Mouse (Mus musculus) CH12F3 (cell line): Measurements from ENCODE around the gene Ermn.

Experiments
- in situ Hi-C: fragments of 300-500 bp; cut with MboI; formaldehyde crosslinking; loops from 2 replicates; pipeline ENCODE4 v1.14.3; 2020; ENCODE audit warnings: low sequenced_read_pairs

Gene Ermn

DNA sequence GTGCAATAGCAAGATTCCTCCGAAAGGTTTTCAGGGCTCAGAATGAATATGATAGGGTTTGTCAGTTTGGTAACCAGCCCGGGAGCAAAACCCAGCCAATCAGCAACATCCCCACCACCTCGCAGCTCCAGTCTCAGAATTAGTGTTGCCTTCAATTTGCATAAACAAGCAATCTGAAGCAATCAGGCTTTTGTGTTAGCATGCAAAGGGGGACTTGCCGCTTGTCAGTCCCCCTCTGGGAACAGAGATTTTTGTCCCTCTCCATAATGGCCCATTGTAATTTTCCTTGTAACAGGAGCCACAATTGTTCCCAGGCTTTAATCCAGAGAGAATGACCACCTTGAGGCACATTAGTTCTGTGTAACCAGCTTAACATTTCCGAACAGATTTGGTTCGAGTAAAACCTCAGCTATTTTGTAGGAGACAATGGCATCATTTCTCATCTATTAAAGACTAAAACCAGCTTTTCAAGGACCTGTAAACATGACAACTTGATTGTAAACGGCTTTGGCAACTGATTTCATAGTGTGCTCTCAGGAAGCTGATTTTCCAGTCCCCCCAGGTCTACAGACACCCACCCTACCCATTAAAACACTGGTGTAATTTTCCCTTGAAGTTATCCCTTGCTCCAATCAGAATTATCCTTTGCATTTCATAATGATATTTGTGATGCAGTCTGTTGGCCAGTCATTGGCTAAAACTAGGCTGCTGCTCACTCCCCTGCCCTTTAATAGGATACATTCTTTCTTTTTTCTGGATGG is at the start of gene Ermn:
TSS of gene Ermn (minus strand) at position 44 of the 761 bp plus-strand sequence.
- in situ Hi-C loops = no loop called here

DNA sequence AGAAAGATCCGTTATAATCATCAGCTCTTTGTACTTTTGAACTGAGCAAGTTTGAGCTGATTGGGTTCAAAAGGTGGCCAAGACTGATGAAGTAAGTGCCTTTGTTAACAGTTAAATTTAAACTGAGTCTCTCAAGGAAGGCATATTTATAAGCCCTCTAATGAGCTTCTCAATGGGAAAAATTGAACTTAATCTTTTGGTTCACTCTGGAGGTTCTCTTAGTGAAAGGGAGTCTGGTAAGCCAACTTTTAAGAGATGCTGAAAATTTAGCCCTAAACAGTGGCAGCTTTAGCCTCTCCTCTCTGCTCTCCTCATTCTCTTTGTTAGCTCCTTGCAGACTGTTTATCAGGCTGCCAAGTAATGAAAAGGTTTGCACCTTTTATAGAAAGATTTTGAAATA is 42.2 kb upstream of the Ermn start:
- in situ Hi-C loops = no loop called here

DNA sequence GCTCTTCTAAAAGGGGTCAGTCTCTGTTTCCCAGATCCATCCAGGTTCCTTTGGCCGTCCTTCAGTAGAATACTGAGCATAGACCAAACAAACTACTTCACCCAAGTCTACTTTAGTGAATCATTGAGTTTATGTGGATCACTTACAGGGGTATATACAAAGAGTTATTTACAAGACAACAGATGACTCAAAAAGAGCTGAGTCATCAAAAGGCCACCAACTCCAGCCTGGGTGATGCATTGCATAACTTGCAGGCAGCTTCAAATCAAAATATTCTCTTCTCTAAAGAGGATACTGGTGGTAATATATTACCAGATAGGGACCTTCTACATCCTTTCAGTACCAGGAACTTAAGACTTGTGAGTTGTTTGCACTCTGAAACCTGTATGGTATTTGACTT is 33.8 kb upstream of the Ermn start:
- in situ Hi-C loops = no loop called here

DNA sequence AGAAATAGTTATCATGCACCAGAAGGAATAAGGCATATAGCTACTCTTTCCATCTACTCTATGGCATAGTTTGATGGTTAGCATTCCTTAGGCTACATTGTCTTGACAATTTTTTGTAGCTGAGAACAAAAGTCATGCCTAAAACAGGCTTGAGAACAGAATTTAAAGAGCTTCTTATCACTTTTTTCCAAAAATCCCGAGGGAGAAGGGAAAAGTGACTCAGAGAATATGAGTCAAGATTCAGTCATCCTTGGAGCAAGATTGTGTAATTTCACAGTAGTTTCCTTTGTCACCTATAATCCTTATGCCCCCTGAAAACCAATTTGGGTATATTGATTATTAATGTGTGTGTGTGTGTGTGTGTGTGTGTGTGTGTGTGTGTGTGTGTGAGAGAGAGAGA is 27.2 kb upstream of the Ermn start:
- in situ Hi-C loops = no loop called here

DNA sequence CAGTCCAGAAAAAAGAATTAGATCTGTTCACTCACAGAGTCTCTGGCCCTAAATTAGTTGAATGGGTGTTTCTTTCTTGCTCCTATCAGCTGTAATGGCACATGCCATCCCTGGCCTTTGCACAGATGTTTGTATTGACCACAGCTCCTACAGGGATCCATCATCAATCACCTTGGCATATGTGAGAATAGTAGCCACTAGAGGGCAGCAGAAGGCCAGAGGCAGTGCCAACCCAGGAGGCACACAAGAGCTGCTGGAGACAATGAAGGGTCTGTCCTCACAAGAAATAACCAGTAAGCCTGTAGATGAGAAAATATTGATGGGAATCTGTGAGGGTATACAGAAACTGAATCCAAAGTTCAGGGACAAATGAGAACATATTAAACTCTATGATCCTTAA is 2.7 kb upstream of the Ermn start:
- in situ Hi-C loops = no loop called here

DNA sequence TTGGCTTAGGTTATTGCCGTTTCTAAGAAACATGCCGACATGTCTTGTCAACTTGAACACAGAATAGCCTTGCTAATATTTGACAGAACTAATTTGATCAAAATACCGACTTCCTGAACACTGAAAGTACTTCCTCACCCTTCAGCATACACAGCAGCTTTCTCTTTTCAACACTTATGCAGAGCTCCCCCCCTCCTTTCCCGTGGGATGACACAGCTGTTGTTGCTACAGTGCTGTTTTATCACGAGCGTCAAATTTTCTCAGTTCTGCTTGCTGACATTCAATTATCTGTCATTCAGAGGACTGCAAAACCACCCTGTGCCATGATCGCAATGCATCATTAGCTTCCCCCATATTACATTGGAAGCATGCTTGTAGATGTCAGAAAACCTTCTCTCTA is 10.8 kb downstream of the Ermn start:
- in situ Hi-C loops = loop anchor here (25.0 kb wide), 1 partner anchor 1695 kb away; no protein-coding TSS in a partner anchor

DNA sequence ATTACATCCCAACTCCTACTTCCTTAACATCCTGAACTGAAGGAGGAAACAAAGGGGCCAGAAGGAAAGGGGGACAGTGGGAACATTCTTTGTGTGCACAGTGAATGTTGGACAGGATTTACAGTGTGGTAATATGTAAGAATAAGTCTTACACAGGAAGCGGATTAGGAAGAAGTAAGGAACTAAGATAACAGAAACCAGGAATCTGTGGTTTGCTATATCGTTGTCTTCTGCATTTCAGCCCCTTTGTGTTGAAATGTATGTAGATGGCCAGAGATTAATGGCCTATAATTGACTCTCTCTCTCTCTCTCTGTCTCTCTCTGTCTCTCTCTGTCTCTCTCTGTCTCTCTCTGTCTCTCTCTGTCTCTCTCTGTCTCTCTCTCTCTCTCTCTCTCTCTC is 15.7 kb downstream of the Ermn start:
- in situ Hi-C loops = loop anchor here (25.0 kb wide), 1 partner anchor 1700 kb away; no protein-coding TSS in a partner anchor

DNA sequence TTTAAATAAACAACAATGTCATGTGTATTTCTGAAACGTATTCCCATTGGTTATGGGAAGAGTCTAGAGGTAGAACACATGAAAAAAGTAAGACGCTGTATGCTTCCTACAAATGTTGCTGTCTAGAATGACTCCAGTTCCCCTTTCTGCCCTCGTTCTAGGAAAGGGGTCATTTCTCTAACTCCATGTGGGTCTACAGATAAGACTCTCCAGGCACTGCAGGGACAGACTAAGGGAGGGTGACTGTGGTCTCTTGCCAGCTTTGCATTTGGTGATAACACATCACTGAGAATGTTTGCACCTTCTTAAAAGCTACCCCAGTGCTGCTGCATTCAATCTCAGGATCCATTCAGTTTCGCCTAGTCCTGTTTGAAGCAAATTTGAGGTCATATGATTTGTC is 17.0 kb downstream of the Ermn start:
- in situ Hi-C loops = loop anchor here (25.0 kb wide), 1 partner anchor 1702 kb away; no protein-coding TSS in a partner anchor

DNA sequence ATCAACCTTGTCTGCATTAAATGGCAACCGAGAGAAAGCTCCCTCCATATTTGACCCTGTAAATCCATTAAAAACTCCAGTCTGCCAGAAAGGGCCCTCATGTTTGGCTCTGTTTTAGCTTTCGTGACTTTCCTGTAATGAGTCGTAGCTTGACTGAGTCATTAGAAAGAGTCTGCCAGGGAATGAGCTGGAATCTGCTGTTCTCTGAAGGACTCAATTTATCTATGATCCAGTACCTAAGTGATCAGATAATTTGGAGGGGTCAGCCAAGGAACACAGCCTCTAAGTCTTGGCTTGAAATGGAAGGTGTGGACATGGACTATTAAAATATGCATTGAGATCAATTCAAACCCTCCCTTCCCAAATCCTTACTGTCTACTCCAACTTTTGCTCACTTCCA is 21.2 kb downstream of the Ermn start:
- in situ Hi-C loops = loop anchor here (25.0 kb wide), 1 partner anchor 1706 kb away; no protein-coding TSS in a partner anchor

DNA sequence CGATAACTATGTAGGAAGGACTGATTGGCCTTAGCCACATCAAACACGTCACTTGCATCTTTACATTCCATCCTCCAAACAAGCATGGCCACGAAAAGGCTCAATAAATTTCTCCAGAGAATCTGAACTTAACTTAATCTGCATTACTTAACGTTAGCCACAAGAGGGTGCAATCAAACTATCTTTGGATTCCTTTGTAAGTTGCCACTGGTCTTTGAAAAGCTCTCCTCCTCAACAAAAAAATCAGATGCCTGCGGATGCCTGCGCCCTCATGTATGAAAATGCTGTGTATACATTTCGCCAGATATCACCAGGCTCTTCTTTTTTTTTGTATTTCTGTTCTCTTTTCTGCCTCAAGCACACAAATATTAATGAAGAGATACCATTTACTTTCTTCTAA is 23.3 kb downstream of the Ermn start:
- in situ Hi-C loops = loop anchor here (25.0 kb wide), 1 partner anchor 1708 kb away; no protein-coding TSS in a partner anchor

DNA sequence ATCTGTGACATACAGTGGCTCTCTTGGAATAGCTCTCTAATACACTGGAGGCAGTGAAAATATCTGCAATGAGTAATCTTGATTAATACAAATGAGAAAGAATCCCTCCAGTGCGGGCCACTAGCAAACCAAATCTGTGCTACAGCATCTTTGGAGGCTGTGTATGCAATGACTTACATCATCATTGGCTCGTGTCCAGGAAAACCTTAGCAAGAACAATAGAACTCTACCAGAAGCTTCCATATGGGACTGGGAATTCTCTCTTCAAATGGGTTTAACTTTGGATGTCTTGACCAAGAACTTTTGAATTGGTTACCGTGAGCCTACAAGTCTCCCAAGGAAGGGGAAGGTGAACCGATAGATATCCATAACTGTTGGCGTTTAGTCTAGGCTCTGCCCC is 25.9 kb downstream of the Ermn start:
- in situ Hi-C loops = loop anchor here (25.0 kb wide), 1 partner anchor 1711 kb away; no protein-coding TSS in a partner anchor

DNA sequence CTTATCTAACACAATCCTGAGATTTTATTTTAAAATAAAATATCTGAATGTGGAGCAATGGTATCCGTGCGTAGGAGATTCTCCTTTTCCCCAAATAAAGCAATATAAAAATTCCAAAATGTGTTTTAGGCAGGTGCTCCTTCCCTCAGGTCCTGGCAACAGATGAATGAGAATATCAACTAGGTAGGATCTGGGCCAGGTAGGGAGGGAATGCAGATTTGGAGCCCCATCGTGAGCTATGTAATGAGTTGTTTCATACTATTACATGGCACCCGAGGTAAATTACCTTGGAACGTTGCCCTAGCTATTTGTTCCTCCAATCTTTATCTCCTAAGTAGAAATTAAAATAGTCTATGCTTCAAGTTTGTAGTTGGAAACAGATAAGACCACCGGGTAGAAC is 29.1 kb downstream of the Ermn start:
- in situ Hi-C loops = no loop called here

DNA sequence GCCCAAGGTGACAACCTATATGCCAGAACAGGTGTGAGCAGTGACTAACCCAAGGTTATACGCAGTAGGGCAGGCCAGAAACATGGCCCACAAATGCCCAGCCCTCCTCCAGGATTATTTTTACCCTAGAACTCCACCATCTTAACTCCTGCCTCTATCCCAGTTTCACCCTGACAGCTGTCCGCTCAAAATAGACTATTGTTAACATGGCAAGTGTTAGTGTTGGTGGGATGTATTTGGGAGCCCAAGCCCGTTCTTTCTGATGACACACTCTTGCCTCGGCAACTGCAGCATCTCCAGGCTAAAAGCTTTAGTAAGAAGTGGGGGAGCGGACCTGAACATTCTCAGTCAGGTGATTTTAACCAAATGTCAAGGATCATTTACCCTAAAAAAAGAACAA is 45.6 kb downstream of the Ermn start:
- in situ Hi-C loops = no loop called here

DNA sequence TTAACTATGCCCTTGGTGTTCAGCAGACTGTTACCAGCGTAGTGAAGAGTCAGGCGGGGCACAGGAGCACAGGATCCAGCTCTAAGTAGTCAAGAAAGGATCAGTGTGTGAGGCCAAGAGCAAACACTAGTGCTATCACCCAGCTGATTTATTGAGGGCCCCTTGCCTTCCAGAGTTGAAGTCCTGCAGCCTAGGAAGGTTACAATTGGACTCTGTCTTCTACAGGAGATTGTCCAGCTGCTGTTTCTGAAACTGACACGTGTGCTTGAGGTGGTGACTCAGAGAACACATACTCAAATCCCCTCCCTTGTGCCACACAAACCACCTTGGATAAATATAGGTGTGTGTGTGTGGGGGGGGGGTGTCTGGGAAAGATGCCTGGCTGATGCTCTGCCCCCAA is 51.2 kb downstream of the Ermn start:
- in situ Hi-C loops = no loop called here

DNA sequence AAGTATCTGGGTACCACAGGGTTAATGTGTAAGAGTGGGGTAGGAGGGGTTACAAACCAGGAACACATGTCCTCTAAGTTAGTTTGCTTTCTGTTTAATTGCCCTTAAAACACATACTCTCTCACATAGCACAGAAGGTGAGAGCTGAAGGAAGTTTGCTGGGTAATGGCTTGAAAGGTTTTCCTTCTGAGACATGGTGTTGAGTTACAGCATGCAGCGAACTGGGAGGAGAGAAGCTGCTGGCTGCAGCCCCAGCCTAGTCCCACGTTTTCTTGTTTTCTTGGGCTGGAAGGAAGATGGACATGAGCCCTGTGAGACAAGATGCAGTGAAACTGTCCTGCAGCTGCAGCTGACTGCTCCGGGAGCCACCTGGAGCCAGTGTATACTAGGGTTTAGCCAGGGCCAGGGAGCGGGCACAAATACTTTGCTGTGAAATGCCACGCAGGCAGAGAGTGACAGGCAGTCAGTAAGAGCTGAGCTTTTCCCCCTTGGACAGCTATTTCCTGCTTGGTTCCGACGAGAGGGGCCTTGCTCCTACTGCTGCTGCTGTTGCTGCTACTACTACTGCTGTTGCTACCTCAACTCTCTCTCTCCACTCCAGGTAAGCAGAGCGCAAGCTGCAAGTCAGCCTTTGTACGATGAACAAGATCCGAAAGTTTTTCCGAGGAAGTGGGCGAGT is 54.8 kb downstream of the Ermn start, which contains the start of gene Galnt5:
TSS of gene Galnt5 (plus strand) at position 133 of the 679 bp plus-strand sequence.
- in situ Hi-C loops = no loop called here
